Mouse (Mus musculus): ENCODE measurements around the gene Npcd. TPM values are rescaled to one million over a fixed set of nuclear protein-coding genes. Genes with fewer than 3 reads are reported as not detected.

The Npcd gene
- 1.3 TPM for polyA plus RNA-seq (2015; fragmentation: Illumina TruSeq; extraction: RNeasy Lipid Tissue Mini Kit (QIAGEN cat#74804); ENCODE audit: low read depth, low replicate concordance)

GRCm38 (mm10) chr15:79834130-79834880 lies at the start of gene Npcd, which contains the start of gene Cbx6:
Npcd (minus strand) TSS chr15:79834237.
Cbx6 (minus strand) TSS chr15:79834688.

GRCm38 (mm10) chr15:79804352-79805071 lies 29.5 kb downstream of the Npcd start, which contains the start of gene Nptxr:
Nptxr (minus strand) TSS chr15:79804766.

GRCm38 (mm10) chr15:79777749-79778148 lies 56.3 kb downstream of the Npcd start, which contains the start of gene Dnal4:
Dnal4 (minus strand) TSS chr15:79777849.

GRCm38 (mm10) chr15:79741921-79742705 lies 91.9 kb downstream of the Npcd start, which contains the start of gene Sun2:
Sun2 (minus strand) TSS chr15:79742536.

Other genes with a start within 250 kb of the Npcd start
- 1.7 TPM for gene Dmc1, start 229.1 kb downstream of the Npcd start, polyA plus RNA-seq (2015; fragmentation: Illumina TruSeq; extraction: RNeasy Lipid Tissue Mini Kit (QIAGEN cat#74804); ENCODE audit: low read depth, low replicate concordance)
- gene Fam227a, start 175.3 kb downstream of the Npcd start, polyA plus RNA-seq (2015; fragmentation: Illumina TruSeq; extraction: RNeasy Lipid Tissue Mini Kit (QIAGEN cat#74804); ENCODE audit: low read depth, low replicate concordance), result 9.6 TPM
- gene Cby1, start 175.0 kb downstream of the Npcd start, polyA plus RNA-seq (2015; fragmentation: Illumina TruSeq; extraction: RNeasy Lipid Tissue Mini Kit (QIAGEN cat#74804); ENCODE audit: low read depth, low replicate concordance), result 78.2 TPM
- gene Tomm22, start 163.4 kb downstream of the Npcd start, polyA plus RNA-seq (2015; fragmentation: Illumina TruSeq; extraction: RNeasy Lipid Tissue Mini Kit (QIAGEN cat#74804); ENCODE audit: low read depth, low replicate concordance), result 171 TPM
- 63.9 TPM for gene Josd1, start 146.3 kb downstream of the Npcd start, polyA plus RNA-seq (2015; fragmentation: Illumina TruSeq; extraction: RNeasy Lipid Tissue Mini Kit (QIAGEN cat#74804); ENCODE audit: low read depth, low replicate concordance)
- gene Gtpbp1, start 143.4 kb downstream of the Npcd start, polyA plus RNA-seq (2015; fragmentation: Illumina TruSeq; extraction: RNeasy Lipid Tissue Mini Kit (QIAGEN cat#74804); ENCODE audit: low read depth, low replicate concordance), result 36.9 TPM
- 36.8 TPM for gene Sun2, start 91.7 kb downstream of the Npcd start, polyA plus RNA-seq (2015; fragmentation: Illumina TruSeq; extraction: RNeasy Lipid Tissue Mini Kit (QIAGEN cat#74804); ENCODE audit: low read depth, low replicate concordance)
- 61.1 TPM for gene Dnal4, start 56.4 kb downstream of the Npcd start, polyA plus RNA-seq (2015; fragmentation: Illumina TruSeq; extraction: RNeasy Lipid Tissue Mini Kit (QIAGEN cat#74804); ENCODE audit: low read depth, low replicate concordance)
- 308 TPM for gene Nptxr, start 29.5 kb downstream of the Npcd start, polyA plus RNA-seq (2015; fragmentation: Illumina TruSeq; extraction: RNeasy Lipid Tissue Mini Kit (QIAGEN cat#74804); ENCODE audit: low read depth, low replicate concordance)
- 200 TPM for gene Cbx6, start 451 bp upstream of the Npcd start, polyA plus RNA-seq (2015; fragmentation: Illumina TruSeq; extraction: RNeasy Lipid Tissue Mini Kit (QIAGEN cat#74804); ENCODE audit: low read depth, low replicate concordance)
- 3.8 TPM for gene Apobec3, start 57.4 kb upstream of the Npcd start, polyA plus RNA-seq (2015; fragmentation: Illumina TruSeq; extraction: RNeasy Lipid Tissue Mini Kit (QIAGEN cat#74804); ENCODE audit: low read depth, low replicate concordance)
- 52.6 TPM for gene Cbx7, start 136.9 kb upstream of the Npcd start, polyA plus RNA-seq (2015; fragmentation: Illumina TruSeq; extraction: RNeasy Lipid Tissue Mini Kit (QIAGEN cat#74804); ENCODE audit: low read depth, low replicate concordance)
- gene Pdgfb, start 180.7 kb upstream of the Npcd start, polyA plus RNA-seq (2015; fragmentation: Illumina TruSeq; extraction: RNeasy Lipid Tissue Mini Kit (QIAGEN cat#74804); ENCODE audit: low read depth, low replicate concordance), result 17.7 TPM

Data from brain, adult 10 weeks (tissue).